Mouse (Mus musculus): ENCODE data around the gene Bpifa5.

DNA sequence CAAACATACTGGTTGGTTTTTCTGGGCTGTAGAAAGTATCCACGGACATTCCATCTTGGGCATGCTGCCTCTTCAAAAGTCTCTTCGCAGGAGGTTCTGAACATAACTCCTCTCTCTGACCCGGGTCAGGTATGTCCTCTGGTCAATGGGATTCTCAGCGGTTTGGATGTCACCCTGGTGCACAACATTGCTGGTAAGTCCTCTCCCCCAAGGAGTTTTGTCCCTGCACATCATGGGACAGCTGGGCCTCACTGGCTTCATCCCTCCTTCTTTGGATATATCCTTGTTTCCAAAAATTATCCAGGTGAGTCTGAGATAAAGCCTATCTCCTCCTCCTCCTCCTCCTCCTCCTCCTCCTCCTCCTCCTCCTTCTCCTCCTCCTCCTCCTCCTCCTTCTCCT is 14.9 kb upstream of the Bpifa5 start:
- TF ChIP-seq EP300 (IDR thresholded peaks at IDR 0.05; ENCODE audit: low read depth) (no peak), CTCF (IDR thresholded peaks at IDR 0.05; ENCODE audit: low read depth) (no peak)

Measured in liver, embryonic 14.5 days (tissue).